Mouse (Mus musculus) limb, embryonic 15.5 days (tissue): Measurements from ENCODE around the gene 9130409I23Rik. TPM values are rescaled to one million over a fixed set of nuclear protein-coding genes. Genes with fewer than 3 reads are reported as not detected.

Experiments used
- ATAC-seq: fragments of 200-750 bp; cut with Nextera tagmentation; 2 replicates; pipeline ENCODE4 v1.8.0; 2017; ENCODE audit warnings: low read depth, moderate TSS enrichment; ENCODE audit not compliant: insufficient number of reproducible peaks, low FRiP score, low TSS enrichment
- H3K27ac ChIP-seq: fragments of 300-500 bp; sonication (generic); 2 replicates; pipeline ENCODE4 v1.5.1; 2015; ENCODE audit warnings: moderate library complexity, mild to moderate bottlenecking, inconsistent platforms
- H3K27me3 ChIP-seq: fragments of 300-500 bp; sonication (generic); 2 replicates; pipeline ENCODE4 v1.6.1; 2015; ENCODE audit warnings: inconsistent platforms
- H3K36me3 ChIP-seq: fragments of 300-500 bp; sonication (generic); 2 replicates; pipeline ENCODE4 v1.6.1; 2015; ENCODE audit warnings: inconsistent platforms
- H3K4me1 ChIP-seq: fragments of 300-500 bp; sonication (generic); 2 replicates; pipeline ENCODE4 v1.6.1; 2015; ENCODE audit warnings: inconsistent platforms
- H3K4me2 ChIP-seq: fragments of 300-500 bp; sonication (generic); 2 replicates; pipeline ENCODE4 v1.6.1; 2015; ENCODE audit warnings: mild to moderate bottlenecking, inconsistent platforms
- H3K4me3 ChIP-seq: fragments of 300-500 bp; sonication (generic); 2 replicates; pipeline ENCODE4 v1.5.1; 2015; ENCODE audit warnings: mild to moderate bottlenecking, inconsistent platforms
- H3K9ac ChIP-seq: fragments of 300-500 bp; sonication (generic); 2 replicates; pipeline ENCODE4 v1.6.1; 2015; ENCODE audit warnings: inconsistent platforms
- H3K9me3 ChIP-seq: fragments of 300-500 bp; sonication (generic); 2 replicates; pipeline ENCODE4 v1.6.1; 2016; ENCODE audit warnings: inconsistent platforms
- WGBS: fragments of 180-500 bp; shearing (Covaris S2); methylation state at CpG from one replicate; pipeline ENCODE4 v1.1.7; 2015; 5-methylcytosine and 5-hydroxymethylcytosine counted together
- polyA plus RNA-seq: library from polyadenylated mRNA; unstranded; fragments of >200 nt; fragmentation: Nextera tagmentation; extraction: Ambion mirVana; gene quantifications from 2 replicates; pipeline ENCODE4 v1.2.1, GENCODE M21; 2015

The 9130409I23Rik gene
- polyA plus RNA-seq, 1 experiment from 2014 or later, result not detected

- H3K27ac ChIP-seq, result no peak overlapping the region
- H3K9me3 ChIP-seq, result no peaks in the 10 kb centered on the region
- H3K4me3 ChIP-seq, result no peak overlapping the region
- 0 out of 2 replicates have a peak overlapping the region, but pooled peaks have one; percentile 10 for H3K4me2 ChIP-seq
- H3K9ac ChIP-seq, result no peak overlapping the region
- H3K4me1 ChIP-seq, result no peaks in the 10 kb centered on the region
- no peaks in the 10 kb centered on the region for H3K36me3 ChIP-seq
- 6% methylated on average over 4 of the region's 4 CpGs for WGBS
- no peak for ATAC-seq
- H3K27me3 ChIP-seq, result 0 out of 2 replicates have a peak, but pooled peaks cover 4% of the 10 kb centered on the region
These were observed 11.4 kb upstream of the 9130409I23Rik start for GRCm38 (mm10) chr1:181039652-181040051.

DNA sequence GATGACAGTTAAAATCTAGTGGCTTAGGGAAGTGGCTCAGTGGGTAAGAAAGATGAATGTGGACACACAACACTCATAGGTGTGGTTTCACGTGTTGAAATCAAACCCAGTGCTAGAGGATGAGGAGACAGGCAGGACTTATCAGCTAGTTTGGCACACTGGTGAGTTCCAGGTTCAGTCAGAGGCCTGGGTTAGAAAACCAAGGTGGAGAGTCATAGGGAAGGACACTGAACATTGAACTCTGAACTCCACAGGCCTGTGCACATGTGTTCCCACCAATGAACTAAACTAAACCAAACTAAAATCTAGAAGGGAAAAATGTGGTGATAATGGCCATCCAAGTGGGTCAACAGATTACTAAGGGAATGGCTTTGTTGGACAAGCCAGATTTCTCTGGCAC is 3.5 kb upstream of the 9130409I23Rik start:
- 55% methylated on average over 1 of the region's 1 CpGs for WGBS
- Histone ChIP-seq H3K9ac (no peak overlapping the region), H3K36me3 (no peaks in the 10 kb centered on the region), H3K4me2 (no peak overlapping the region), H3K27me3 (no peaks in the 10 kb centered on the region), H3K9me3 (no peaks in the 10 kb centered on the region), H3K27ac (no peak overlapping the region), H3K4me1 (no peaks in the 10 kb centered on the region), H3K4me3 (no peak overlapping the region)
- ATAC-seq, result no peak

GRCm38 (mm10) chr1:181049328-181049842 is 1.7 kb upstream of the 9130409I23Rik start:
- Histone ChIP-seq H3K36me3 (no peaks in the 10 kb centered on the region), H3K4me2 (no peak overlapping the region), H3K9me3 (no peaks in the 10 kb centered on the region), H3K27ac (no peak overlapping the region), H3K27me3 (no peaks in the 10 kb centered on the region), H3K4me1 (no peaks in the 10 kb centered on the region), H3K4me3 (no peak overlapping the region), H3K9ac (no peak overlapping the region)
- no peak for ATAC-seq

DNA sequence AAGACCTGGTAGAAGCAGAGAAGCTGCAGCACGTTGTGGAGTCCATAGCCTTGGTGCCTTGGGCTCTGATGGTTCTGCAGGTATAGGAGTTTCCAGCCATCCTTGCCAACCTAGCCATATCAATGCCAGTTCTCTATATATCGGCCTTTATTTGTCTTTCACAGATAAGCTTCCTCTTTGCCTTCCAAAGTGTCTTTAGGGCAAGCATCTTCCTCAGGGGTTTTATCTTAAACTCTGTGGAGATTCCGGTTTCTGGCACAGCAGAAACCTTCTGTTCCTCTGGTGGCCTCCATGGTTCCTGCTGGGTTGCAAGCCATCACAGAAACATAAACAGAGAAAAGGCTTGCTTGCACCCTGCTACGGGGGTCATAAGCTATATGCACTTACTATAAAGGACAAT is 1.9 kb downstream of the 9130409I23Rik start:
- Histone ChIP-seq H3K36me3 (no peaks in the 10 kb centered on the region), H3K9ac (no peak overlapping the region), H3K4me3 (no peak overlapping the region), H3K27me3 (no peaks in the 10 kb centered on the region), H3K4me1 (no peaks in the 10 kb centered on the region), H3K9me3 (no peaks in the 10 kb centered on the region), H3K27ac (no peak overlapping the region), H3K4me2 (no peak overlapping the region)
- ATAC-seq, result no peak
- WGBS, result 85% methylated on average over 4 of the region's 4 CpGs

- Histone ChIP-seq H3K27me3 (no peaks in the 10 kb centered on the region), H3K4me1 (no peaks in the 10 kb centered on the region), H3K4me3 (no peak overlapping the region), H3K36me3 (no peaks in the 10 kb centered on the region), H3K27ac (no peak overlapping the region), H3K9ac (no peak overlapping the region), H3K4me2 (no peak overlapping the region), H3K9me3 (no peaks in the 10 kb centered on the region)
- no peak for ATAC-seq
- 57% methylated on average over 3 of the region's 3 CpGs for WGBS
These were observed 10.9 kb downstream of the 9130409I23Rik start for GRCm38 (mm10) chr1:181061784-181062485.

DNA sequence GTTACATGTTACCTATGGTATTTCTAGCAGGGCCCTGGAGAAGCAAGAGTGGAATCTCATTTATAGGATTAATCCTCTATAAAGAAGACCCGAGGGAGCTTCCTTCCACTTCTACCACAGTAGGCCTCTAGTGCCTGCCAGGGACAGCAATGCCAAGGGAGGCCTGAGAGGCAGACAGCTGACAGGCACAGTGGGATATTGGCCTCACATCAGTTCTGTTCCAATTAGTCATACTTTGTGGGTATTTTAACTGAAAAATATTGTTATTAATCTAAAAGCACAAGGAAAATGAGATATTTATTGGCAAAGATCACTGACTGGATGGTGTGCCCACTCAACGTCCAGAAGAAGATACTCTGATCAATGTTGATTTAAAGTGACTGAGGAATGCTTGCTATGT is 13.0 kb downstream of the 9130409I23Rik start:
- Histone ChIP-seq H3K27ac (no peak overlapping the region), H3K4me2 (no peak overlapping the region), H3K36me3 (no peaks in the 10 kb centered on the region), H3K27me3 (no peaks in the 10 kb centered on the region), H3K4me1 (no peaks in the 10 kb centered on the region), H3K4me3 (no peak overlapping the region), H3K9ac (no peak overlapping the region), H3K9me3 (no peaks in the 10 kb centered on the region)
- WGBS, result 62% methylated on average over 2 of the region's 2 CpGs
- ATAC-seq, result no peak

DNA sequence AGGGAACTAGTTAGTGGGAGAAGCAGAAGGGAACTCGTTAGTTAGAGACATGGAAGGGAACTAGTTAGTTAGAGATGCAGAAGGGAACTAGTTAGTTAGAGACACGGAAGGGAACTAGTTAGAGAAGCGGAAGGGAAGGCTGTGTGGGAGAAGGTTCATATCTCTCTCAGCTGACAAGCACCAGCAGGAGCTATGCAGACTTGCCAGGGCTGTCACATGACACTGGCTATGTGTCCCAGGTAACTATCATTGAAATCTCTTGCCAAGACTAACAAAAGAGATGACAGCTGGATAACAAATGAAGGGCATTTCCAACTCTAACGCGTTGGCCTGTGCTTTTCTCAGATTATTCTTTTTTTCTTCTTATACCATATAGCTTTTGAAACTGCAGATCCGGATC is 13.6 kb downstream of the 9130409I23Rik start:
- Histone ChIP-seq H3K27ac (no peak overlapping the region), H3K36me3 (no peaks in the 10 kb centered on the region), H3K9me3 (no peaks in the 10 kb centered on the region), H3K4me3 (no peak overlapping the region), H3K4me1 (no peaks in the 10 kb centered on the region), H3K4me2 (no peak overlapping the region), H3K9ac (no peak overlapping the region), H3K27me3 (no peaks in the 10 kb centered on the region)
- WGBS, result 72% methylated on average over 6 of the region's 6 CpGs
- ATAC-seq, result no peak

- H3K36me3 ChIP-seq, result no peaks in the 10 kb centered on the region
- ATAC-seq, result no peak
- WGBS, result 86% methylated on average over 1 of the region's 1 CpGs
These were observed 17.3 kb downstream of the 9130409I23Rik start for GRCm38 (mm10) chr1:181068344-181068743.

GRCm38 (mm10) chr1:181069671-181070070 is 18.6 kb downstream of the 9130409I23Rik start:
- no peaks in the 10 kb centered on the region for H3K27me3 ChIP-seq
- H3K4me2 ChIP-seq, result no peak overlapping the region
- ATAC-seq, result no peak
- no peak overlapping the region for H3K9ac ChIP-seq
- H3K9me3 ChIP-seq, result no peaks in the 10 kb centered on the region
- 66% methylated on average over 11 of the region's 11 CpGs for WGBS
- H3K4me3 ChIP-seq, result no peak overlapping the region
- no peaks in the 10 kb centered on the region for H3K36me3 ChIP-seq
- no peak overlapping the region for H3K27ac ChIP-seq
- no peaks in the 10 kb centered on the region for H3K4me1 ChIP-seq

More at GRCm38 (mm10) chr1:181068344-181068743, 17.3 kb downstream of the 9130409I23Rik start:
- no peak overlapping the region for H3K4me3 ChIP-seq
- no peak overlapping the region for H3K4me2 ChIP-seq
- H3K27ac ChIP-seq, result no peak overlapping the region
- no peaks in the 10 kb centered on the region for H3K27me3 ChIP-seq
- H3K9ac ChIP-seq, result no peak overlapping the region
- no peaks in the 10 kb centered on the region for H3K9me3 ChIP-seq
- no peaks in the 10 kb centered on the region for H3K4me1 ChIP-seq

DNA sequence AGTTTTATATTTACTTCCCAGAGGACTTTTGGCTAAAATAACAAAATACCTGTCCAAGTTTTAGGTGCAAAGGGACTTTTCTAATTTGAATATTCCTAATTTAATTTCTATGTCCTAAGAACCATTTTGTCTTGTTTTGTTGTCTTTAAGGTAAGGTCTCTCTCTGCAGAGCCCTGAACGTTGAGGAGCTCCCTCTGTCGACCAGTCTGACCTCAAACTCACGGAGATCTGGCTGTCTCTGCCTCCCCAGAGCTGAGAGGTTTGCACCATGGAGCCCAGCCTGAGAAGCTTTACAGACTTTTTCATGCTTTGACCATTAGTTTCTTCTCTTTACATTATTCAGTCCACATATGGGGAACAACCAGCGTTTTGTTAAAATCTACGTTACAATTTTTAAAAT is 22.0 kb downstream of the 9130409I23Rik start:
- H3K4me3 ChIP-seq, result no peak overlapping the region
- H3K9me3 ChIP-seq, result no peaks in the 10 kb centered on the region
- no peaks in the 10 kb centered on the region for H3K36me3 ChIP-seq
- ATAC-seq, result no peak
- H3K27ac ChIP-seq, result no peak overlapping the region
- H3K4me2 ChIP-seq, result no peak overlapping the region
- no peak overlapping the region for H3K9ac ChIP-seq
- 45% methylated on average over 5 of the region's 5 CpGs for WGBS
- H3K27me3 ChIP-seq, result no peaks in the 10 kb centered on the region
- no peaks in the 10 kb centered on the region for H3K4me1 ChIP-seq

- Histone ChIP-seq H3K4me2 (no peak overlapping the region), H3K27ac (no peak overlapping the region), H3K36me3 (no peaks in the 10 kb centered on the region), H3K9me3 (no peaks in the 10 kb centered on the region), H3K4me1 (no peaks in the 10 kb centered on the region), H3K27me3 (no peaks in the 10 kb centered on the region), H3K9ac (no peak overlapping the region), H3K4me3 (no peak overlapping the region)
- no peak for ATAC-seq
- WGBS, result 34% methylated on average over 2 of the region's 2 CpGs
These were observed 33.0 kb downstream of the 9130409I23Rik start for GRCm38 (mm10) chr1:181084021-181084420.

- Histone ChIP-seq H3K27ac (no peak overlapping the region), H3K36me3 (peaks cover 41% of the 10 kb centered on the region), H3K9me3 (no peaks in the 10 kb centered on the region), H3K9ac (no peak overlapping the region), H3K4me3 (no peak overlapping the region), H3K4me2 (no peak overlapping the region), H3K27me3 (no peaks in the 10 kb centered on the region), H3K4me1 (no peaks in the 10 kb centered on the region)
- WGBS, result 74% methylated on average over 12 of the region's 12 CpGs
- ATAC-seq, result no peak
These were observed 39.0 kb downstream of the 9130409I23Rik start for GRCm38 (mm10) chr1:181090048-181090447.
